8 mouse cellular contexts compared by ENCODE assay signal in genomic region chr5:9725601-9726268, GRCm38 (mm10). TPM values are rescaled to one million over a fixed set of nuclear protein-coding genes. Genes with fewer than 3 reads are reported as not detected.
DNase-seq lines count a peak whose midpoint lies in the region; ATAC-seq and TF ChIP-seq lines count a peak whose summit lies in the region.

No protein-coding gene starts in this region.

- TF ChIP-seq POLR2A in heart, adult 2 months (IDR thresholded peaks at IDR 0.05; ENCODE audit: insufficient read depth, low read depth, low read length): no peak

- DNase-seq in heart, adult 2 months: no peak
- no peak for DNase-seq in heart, adult 8-10 months (ENCODE audit: low spot score)
- DNase-seq in cerebellum, adult 11-12 months: peak; percentile 38
- peak; percentile 73 for DNase-seq in kidney, postnatal 0 days (ENCODE audit: low spot score)
- peak; percentile 84 for DNase-seq in right cerebral cortex, postnatal 25 days
- no peak for DNase-seq in thymus, adult 18-20 months

- no peak for TF ChIP-seq EP300 in heart, adult 2 months (IDR thresholded peaks at IDR 0.05; ENCODE audit: insufficient read depth, low read depth, low read length)

- no peak for TF ChIP-seq CTCF in heart, adult 2 months (IDR thresholded peaks at IDR 0.05)
- no peak for TF ChIP-seq CTCF in kidney, postnatal 0 days (IDR thresholded peaks at IDR 0.05; ENCODE audit: low read depth)

- H3K79me2 ChIP-seq in heart, adult 2 months (replicated peaks; ENCODE audit: control insufficient read depth, insufficient read depth, low read length): no peaks in the 10 kb centered on the region

- H3K9ac ChIP-seq in heart, adult 2 months (ENCODE audit: low read depth, low read length): no peak overlapping the region
- H3K9ac ChIP-seq in forebrain, embryonic 15.5 days (replicated peaks): peak overlapping the region; percentile 57
- no peak overlapping the region for H3K9ac ChIP-seq in kidney, postnatal 0 days (ENCODE audit: low read depth, low read length)
- H3K9ac ChIP-seq in limb, embryonic 15.5 days: no peak overlapping the region

- H3K4me3 ChIP-seq in heart, adult 2 months: peak overlapping the region; percentile 8; the same call in 1 of the 2 replicates
- H3K4me3 ChIP-seq in forebrain, embryonic 15.5 days: peak overlapping the region; percentile 52
- H3K4me3 ChIP-seq in kidney, postnatal 0 days (replicated peaks; ENCODE audit: low read depth, low read length): peak overlapping the region; percentile 34
- peak overlapping the region; percentile 41 for H3K4me3 ChIP-seq in limb, embryonic 15.5 days

- intact Hi-C loops in heart, adult 2 months (cut with DNase I): no loop called here

- no peaks in the 10 kb centered on the region for H3K27me3 ChIP-seq in heart, adult 2 months (ENCODE audit: control insufficient read depth, insufficient read depth, low read length)
- H3K27me3 ChIP-seq in forebrain, embryonic 15.5 days: peaks cover 6% of the 10 kb centered on the region; the same call in 1 of the 2 replicates
- H3K27me3 ChIP-seq in kidney, postnatal 0 days (ENCODE audit: insufficient read depth, low read length): peaks cover 10% of the 10 kb centered on the region; the same call in 1 of the 2 replicates
- H3K27me3 ChIP-seq in limb, embryonic 15.5 days: peaks cover 13% of the 10 kb centered on the region

- no peak overlapping the region for H3K27ac ChIP-seq in heart, adult 2 months
- peak overlapping the region; percentile 51 for H3K27ac ChIP-seq in forebrain, embryonic 15.5 days (replicated peaks)
- no peak overlapping the region for H3K27ac ChIP-seq in kidney, postnatal 0 days
- H3K27ac ChIP-seq in limb, embryonic 15.5 days: no peak overlapping the region

- H3K4me1 ChIP-seq in heart, adult 2 months (ENCODE audit: control insufficient read depth, insufficient read depth, low read length): no peaks in the 10 kb centered on the region
- peaks cover 14% of the 10 kb centered on the region for H3K4me1 ChIP-seq in forebrain, embryonic 15.5 days
- H3K4me1 ChIP-seq in kidney, postnatal 0 days (replicated peaks; ENCODE audit: insufficient read depth, low read length): peaks cover 11% of the 10 kb centered on the region
- peaks cover 17% of the 10 kb centered on the region for H3K4me1 ChIP-seq in limb, embryonic 15.5 days

- no peaks in the 10 kb centered on the region for H3K9me3 ChIP-seq in forebrain, embryonic 15.5 days
- no peaks in the 10 kb centered on the region for H3K9me3 ChIP-seq in kidney, postnatal 0 days (replicated peaks; ENCODE audit: low read length)
- no peaks in the 10 kb centered on the region for H3K9me3 ChIP-seq in limb, embryonic 15.5 days

- WGBS in heart, adult 2 months: 2% methylated on average over 22 of the region's 22 CpGs
- WGBS in forebrain, embryonic 15.5 days: under 1% methylated on average over 22 of the region's 22 CpGs
- WGBS in kidney, postnatal 0 days: under 1% methylated on average over 22 of the region's 22 CpGs
- under 1% methylated on average over 22 of the region's 22 CpGs for WGBS in limb, embryonic 15.5 days

- peak overlapping the region; percentile 88 for H3K4me2 ChIP-seq in forebrain, embryonic 15.5 days (replicated peaks)
- peak overlapping the region; percentile 73 for H3K4me2 ChIP-seq in kidney, postnatal 0 days (ENCODE audit: low read length)
- H3K4me2 ChIP-seq in limb, embryonic 15.5 days: peak overlapping the region; percentile 84

- no peaks in the 10 kb centered on the region for H3K36me3 ChIP-seq in heart, adult 2 months (ENCODE audit: control insufficient read depth, insufficient read depth, low read length)
- H3K36me3 ChIP-seq in forebrain, embryonic 15.5 days: no peaks in the 10 kb centered on the region
- no peaks in the 10 kb centered on the region for H3K36me3 ChIP-seq in kidney, postnatal 0 days (ENCODE audit: insufficient read depth, low read length)
- no peaks in the 10 kb centered on the region for H3K36me3 ChIP-seq in limb, embryonic 15.5 days

- ATAC-seq in forebrain, embryonic 15.5 days (replicated peaks): peak; percentile 94
- ATAC-seq in kidney, postnatal 0 days (replicated peaks; ENCODE audit: low FRiP score, low read depth): peak; percentile 61; the same call in 1 of the 2 replicates
- ATAC-seq in limb, embryonic 15.5 days (ENCODE audit: insufficient number of reproducible peaks, low FRiP score, low TSS enrichment, low read depth): no peak

RNA-seq across cellular contexts. Expression of gene Grm3, which starts 0.8 kb away (rescaled TPM):
- total RNA-seq in heart, adult 2 months (2021): not detected
- not detected in 2 replicates for polyA plus RNA-seq in heart, adult 2 months (2012; rRNA removed)
- total RNA-seq in heart, adult 8-10 months (2022): under 1 TPM in 1 of 4 experiments, not detected in 3; 0.09 TPM
- 15.4 and 19.2 TPM in 2 replicates for polyA plus RNA-seq in forebrain, embryonic 15.5 days (2015; fragmentation: Nextera tagmentation; extraction: Ambion mirVana)
- polyA plus RNA-seq in kidney, postnatal 0 days (2015; fragmentation: Nextera tagmentation; extraction: Ambion mirVana): 0.13 and 0.30 TPM in 2 replicates
- 0.87 and 0.92 TPM in 2 replicates for polyA plus RNA-seq in limb, embryonic 15.5 days (2015; fragmentation: Nextera tagmentation; extraction: Ambion mirVana)

Comparison
In these comparisons a context has a peak if more than half of its experiments do, and no peak if none do; other contexts are left out.
1. DNase-seq: peak in cerebellum, adult 11-12 months (single experiment), kidney, postnatal 0 days (single experiment) and right cerebral cortex, postnatal 25 days (single experiment); none in heart, adult 2 months (0 of 2), heart, adult 8-10 months (single experiment) and thymus, adult 18-20 months (0 of 2).
2. Peak in every context shown above with its lines, with median percentiles within 50 percentile points of each other: H3K4me3 ChIP-seq and H3K4me2 ChIP-seq.